Mouse (Mus musculus) hindbrain, embryonic 11.5 days (tissue): ENCODE results near the gene Fam166b. TPM values are rescaled to one million over a fixed set of nuclear protein-coding genes. Genes with fewer than 3 reads are reported as not detected.
A peak's percentile ranks its signal among the peaks of the same experiment; 100 is the strongest.

ENCODE experiments used
- ATAC-seq: fragments of 200-750 bp; cut with Nextera tagmentation; 2 replicates; pipeline ENCODE4 v1.8.0; 2017; ENCODE audit warnings: mild to moderate bottlenecking, moderate TSS enrichment, moderate library complexity; ENCODE audit not compliant: low FRiP score
- DNase-seq: peaks from one replicate; pipeline ENCODE4 v3.0.0-alpha.2; 2015; ENCODE audit warnings: low spot score
- H3K27ac ChIP-seq: fragments of 300-500 bp; sonication (generic); 2 replicates; pipeline ENCODE4 v1.5.1; 2014; ENCODE audit warnings: mild to moderate bottlenecking, low read depth, low read length
- H3K27me3 ChIP-seq: fragments of 300-500 bp; sonication (generic); 2 replicates; pipeline ENCODE4 v1.6.1; 2014; ENCODE audit warnings: mild to moderate bottlenecking, low read length, moderate library complexity, mixed read lengths; ENCODE audit not compliant: control insufficient read depth, insufficient read depth
- H3K36me3 ChIP-seq: fragments of 300-500 bp; sonication (generic); 2 replicates; pipeline ENCODE4 v1.6.1; 2014; ENCODE audit warnings: mild to moderate bottlenecking, low read length, moderate library complexity, mixed read lengths; ENCODE audit not compliant: control insufficient read depth, insufficient read depth
- H3K4me1 ChIP-seq: fragments of 300-500 bp; sonication (generic); replicated peaks from 2 replicates; pipeline ENCODE4 v1.6.1; 2014; ENCODE audit warnings: low read length, mixed read lengths; ENCODE audit not compliant: control insufficient read depth, insufficient read depth
- H3K4me2 ChIP-seq: fragments of 300-500 bp; sonication (generic); replicated peaks from 2 replicates; pipeline ENCODE4 v1.6.1; 2014; ENCODE audit warnings: mild to moderate bottlenecking, low read depth, low read length
- H3K4me3 ChIP-seq: fragments of 300-500 bp; sonication (generic); 2 replicates; pipeline ENCODE4 v1.5.1; 2014; ENCODE audit warnings: low read depth, low read length
- H3K9ac ChIP-seq: fragments of 300-500 bp; sonication (generic); 2 replicates; pipeline ENCODE4 v1.6.1; 2014; ENCODE audit warnings: low read depth, low read length
- H3K9me3 ChIP-seq: fragments of 300-500 bp; sonication (generic); 2 replicates; pipeline ENCODE4 v1.6.1; 2016; ENCODE audit warnings: low read length; ENCODE audit not compliant: control insufficient read depth
- WGBS: fragments of 180-500 bp; shearing (Covaris S2); extraction: QIAGEN DNeasy Blood & Tissue Kit; methylation state at CpG from one replicate; pipeline ENCODE4 v1.1.7; 2014; 5-methylcytosine and 5-hydroxymethylcytosine counted together
- polyA plus RNA-seq: library from polyadenylated mRNA; unstranded; fragments of >200 nt; fragmentation: Nextera tagmentation; extraction: Ambion mirVana; gene quantifications from 2 replicates; pipeline ENCODE4 v1.2.1, GENCODE M21; 2014

Gene Fam166b
- polyA plus RNA-seq, 1 experiment from 2014 or later: 0.26 TPM

GRCm38 (mm10) chr4:43404697-43405096 lies 24.2 kb downstream of the Fam166b start:
- Histone ChIP-seq H3K4me1 (peaks cover 4% of the 10 kb centered on the region; the same call in 1 of the 2 replicates), H3K9me3 (no peaks in the 10 kb centered on the region), H3K4me2 (no peak overlapping the region), H3K36me3 (no peaks in the 10 kb centered on the region), H3K9ac (no peak overlapping the region), H3K27ac (no peak overlapping the region), H3K4me3 (no peak overlapping the region), H3K27me3 (no peaks in the 10 kb centered on the region)
- 88% methylated on average over 10 of the region's 10 CpGs for WGBS
- no peak for ATAC-seq
- no peak for DNase-seq

DNA sequence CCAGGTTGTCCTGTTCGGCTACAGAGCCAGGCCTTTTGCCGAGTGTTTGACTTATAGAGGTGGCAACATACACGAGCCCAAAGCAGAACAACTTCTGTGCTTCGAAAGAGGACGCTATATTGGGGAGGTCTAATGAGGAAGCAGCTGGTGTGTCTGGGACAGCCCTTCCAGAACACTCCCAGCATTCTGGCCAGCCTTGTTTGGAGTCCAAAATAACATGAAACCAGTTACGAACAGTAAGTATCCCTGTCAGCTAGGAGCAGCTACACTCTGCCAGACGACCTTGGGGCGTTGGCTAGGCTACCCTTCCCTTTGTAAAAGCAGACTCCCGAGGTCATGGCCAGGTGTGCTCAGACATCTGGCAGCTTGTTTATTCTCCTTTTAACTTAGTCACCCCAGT lies 26.7 kb downstream of the Fam166b start:
- WGBS: 87% methylated on average over 9 of the region's 9 CpGs
- H3K36me3 ChIP-seq: no peaks in the 10 kb centered on the region
- no peak for ATAC-seq
- no peaks in the 10 kb centered on the region for H3K9me3 ChIP-seq
- H3K9ac ChIP-seq: no peak overlapping the region
- no peak overlapping the region for H3K27ac ChIP-seq
- H3K4me2 ChIP-seq: no peak overlapping the region
- H3K4me1 ChIP-seq: peaks cover 4% of the 10 kb centered on the region; the same call in 1 of the 2 replicates
- no peak overlapping the region for H3K4me3 ChIP-seq
- no peaks in the 10 kb centered on the region for H3K27me3 ChIP-seq
- no peak for DNase-seq

GRCm38 (mm10) chr4:43401486-43401885 lies 27.4 kb downstream of the Fam166b start:
- H3K9me3 ChIP-seq: no peaks in the 10 kb centered on the region
- no peak overlapping the region for H3K4me3 ChIP-seq
- DNase-seq (no peak), ATAC-seq (no peak)
- peaks cover 4% of the 10 kb centered on the region; the same call in 1 of the 2 replicates for H3K4me1 ChIP-seq
- H3K9ac ChIP-seq: no peak overlapping the region
- H3K27ac ChIP-seq: no peak overlapping the region
- 92% methylated on average over 10 of the region's 10 CpGs for WGBS
- no peaks in the 10 kb centered on the region for H3K36me3 ChIP-seq
- no peak overlapping the region for H3K4me2 ChIP-seq
- H3K27me3 ChIP-seq: no peaks in the 10 kb centered on the region

- ATAC-seq: peak; percentile 61; the same call in 1 of the 2 replicates
- 34% methylated on average over 10 of the region's 10 CpGs for whole genome bisulfite sequencing
- no peak overlapping the region for H3K4me2 ChIP-seq
Measured at GRCm38 (mm10) chr4:43400976-43401375, 28.0 kb downstream of the Fam166b start.

GRCm38 (mm10) chr4:43399391-43400131 lies 29.4 kb downstream of the Fam166b start:
- no peaks in the 10 kb centered on the region for H3K27me3 ChIP-seq
- no peak overlapping the region for H3K4me3 ChIP-seq
- H3K9ac ChIP-seq: no peak overlapping the region
- ATAC-seq: no peak
- no peak overlapping the region for H3K4me2 ChIP-seq
- DNase-seq: no peak
- no peaks in the 10 kb centered on the region for H3K4me1 ChIP-seq
- H3K9me3 ChIP-seq: no peaks in the 10 kb centered on the region
- H3K36me3 ChIP-seq: no peaks in the 10 kb centered on the region
- peak overlapping the region; percentile 51; the same call in 1 of the 2 replicates for H3K27ac ChIP-seq
- whole genome bisulfite sequencing: 82% methylated on average over 31 of the region's 31 CpGs

More at GRCm38 (mm10) chr4:43400976-43401375, 28.0 kb downstream of the Fam166b start:
- H3K27me3 ChIP-seq: no peaks in the 10 kb centered on the region
- no peaks in the 10 kb centered on the region for H3K36me3 ChIP-seq
- H3K4me3 ChIP-seq: no peak overlapping the region
- no peak overlapping the region for H3K9ac ChIP-seq
- DNase-seq: no peak
- H3K9me3 ChIP-seq: no peaks in the 10 kb centered on the region
- H3K27ac ChIP-seq: no peak overlapping the region
- peaks cover 3% of the 10 kb centered on the region; the same call in 1 of the 2 replicates for H3K4me1 ChIP-seq

GRCm38 (mm10) chr4:43398829-43399331 lies 30.1 kb downstream of the Fam166b start:
- ATAC-seq: no peak
- H3K9ac ChIP-seq: no peak overlapping the region
- no peak overlapping the region for H3K4me3 ChIP-seq
- H3K27ac ChIP-seq: peak overlapping the region; percentile 51; the same call in 1 of the 2 replicates
- H3K4me2 ChIP-seq: no peak overlapping the region
- H3K9me3 ChIP-seq: no peaks in the 10 kb centered on the region
- H3K27me3 ChIP-seq: no peaks in the 10 kb centered on the region
- 62% methylated on average over 17 of the region's 17 CpGs for WGBS
- H3K4me1 ChIP-seq: no peaks in the 10 kb centered on the region
- no peak for DNase-seq
- H3K36me3 ChIP-seq: no peaks in the 10 kb centered on the region

DNA sequence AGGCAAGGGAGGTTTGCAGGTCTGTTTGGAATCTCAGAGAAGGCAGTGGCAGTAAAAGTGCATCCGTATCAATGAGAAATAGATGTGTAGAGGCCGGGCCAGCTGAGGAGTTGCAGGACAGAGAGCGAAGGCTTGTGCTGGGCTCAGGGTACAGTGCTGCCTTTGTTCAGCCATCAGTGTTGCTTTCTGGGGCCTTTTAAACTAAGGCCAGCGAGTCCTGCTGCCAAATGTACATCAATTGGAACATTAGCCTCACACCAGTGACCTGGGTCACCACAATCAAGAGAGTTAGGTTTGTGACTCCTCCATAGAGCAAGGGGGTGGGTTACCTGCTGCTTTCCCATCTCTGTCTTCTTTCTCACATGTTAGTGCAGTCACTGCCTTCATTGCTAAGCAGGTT lies 30.9 kb downstream of the Fam166b start:
- no peak overlapping the region for H3K4me2 ChIP-seq
- H3K4me1 ChIP-seq: no peaks in the 10 kb centered on the region
- H3K4me3 ChIP-seq: no peak overlapping the region
- H3K36me3 ChIP-seq: no peaks in the 10 kb centered on the region
- 75% methylated on average over 4 of the region's 4 CpGs for WGBS
- no peak overlapping the region for H3K9ac ChIP-seq
- H3K27me3 ChIP-seq: no peaks in the 10 kb centered on the region
- no peak for ATAC-seq
- H3K9me3 ChIP-seq: no peaks in the 10 kb centered on the region
- no peak overlapping the region for H3K27ac ChIP-seq
- DNase-seq: no peak

- no peak for ATAC-seq
- no peaks in the 10 kb centered on the region for H3K9me3 ChIP-seq
- no peaks in the 10 kb centered on the region for H3K4me1 ChIP-seq
- no peak overlapping the region for H3K4me3 ChIP-seq
- no peak overlapping the region for H3K4me2 ChIP-seq
- H3K36me3 ChIP-seq: no peaks in the 10 kb centered on the region
- H3K9ac ChIP-seq: no peak overlapping the region
- WGBS: 88% methylated on average over 5 of the region's 5 CpGs
- no peak overlapping the region for H3K27ac ChIP-seq
- DNase-seq: no peak
- no peaks in the 10 kb centered on the region for H3K27me3 ChIP-seq
Measured at GRCm38 (mm10) chr4:43396381-43396780, 32.6 kb downstream of the Fam166b start.

GRCm38 (mm10) chr4:43395836-43396235 lies 33.1 kb downstream of the Fam166b start:
- Histone ChIP-seq H3K9me3 (no peaks in the 10 kb centered on the region), H3K27me3 (no peaks in the 10 kb centered on the region), H3K4me2 (no peak overlapping the region), H3K9ac (no peak overlapping the region), H3K36me3 (no peaks in the 10 kb centered on the region), H3K27ac (no peak overlapping the region), H3K4me1 (no peaks in the 10 kb centered on the region), H3K4me3 (no peak overlapping the region)
- 77% methylated on average over 9 of the region's 9 CpGs for WGBS
- DNase-seq (no peak), ATAC-seq (no peak)
